Mouse (Mus musculus): Measurements from ENCODE around the gene Vmn1r212. TPM values are rescaled to one million over a fixed set of nuclear protein-coding genes. Genes with fewer than 3 reads are reported as not detected.
"Not testable (repeated sequence)": the region's sequence is repeated elsewhere in the genome, so short reads cannot be mapped to it uniquely, and the experiment has no call there.

Vmn1r212 gene
- not detected for total RNA-seq (2021)
- long read RNA-seq, experiment 1: 0 reads
- long read RNA-seq, experiment 2: 0 reads

- no peak for DNase-seq
- intact Hi-C loops (cut with DNase I; ENCODE audit: low total_unique reads): no loop called here
These were observed at the start of gene Vmn1r212 for GRCm38 (mm10) chr13:22884105-22884504. Gene Vmn1r212, minus strand, starts transcription at chr13:22884205.

- no peak for DNase-seq
- intact Hi-C loops (cut with DNase I; ENCODE audit: low total_unique reads): no loop called here
These were observed 4.7 kb downstream of the Vmn1r212 start for GRCm38 (mm10) chr13:22879257-22879656.

- intact Hi-C loops (cut with DNase I; ENCODE audit: low total_unique reads): no loop called here
- no peak for DNase-seq
These were observed 26.5 kb downstream of the Vmn1r212 start, which contains the start of gene Vmn1r211 for GRCm38 (mm10) chr13:22857461-22857860. Gene Vmn1r211, minus strand, starts transcription at chr13:22857561.

- intact Hi-C loops (cut with DNase I; ENCODE audit: low total_unique reads): no loop called here
- DNase-seq: no peak
These were observed 29.2 kb downstream of the Vmn1r212 start for GRCm38 (mm10) chr13:22854760-22855159.

GRCm38 (mm10) chr13:22846798-22847197, 37.2 kb downstream of the Vmn1r212 start:
- intact Hi-C loops (cut with DNase I; ENCODE audit: low total_unique reads): no loop called here
- DNase-seq: no peak

- intact Hi-C loops (cut with DNase I; ENCODE audit: low total_unique reads): not testable (repeated sequence)
These were observed 39.7 kb downstream of the Vmn1r212 start for GRCm38 (mm10) chr13:22844304-22844703.

More at GRCm38 (mm10) chr13:22844304-22844703, 39.7 kb downstream of the Vmn1r212 start:
- DNase-seq: not testable (repeated sequence)

Other genes starting within 250 kb of the Vmn1r212 start
- gene Vmn1r207-ps, start 154.6 kb downstream of the Vmn1r212 start, total RNA-seq (2021): not detected
- gene Vmn1r208, start 106.8 kb downstream of the Vmn1r212 start, total RNA-seq (2021): not detected
- gene Vmn1r209, start 74.5 kb downstream of the Vmn1r212 start, total RNA-seq (2021): not detected
- gene Vmn1r210, start 52.9 kb downstream of the Vmn1r212 start, total RNA-seq (2021): not detected
- gene Vmn1r211, start 26.6 kb downstream of the Vmn1r212 start, total RNA-seq (2021): not detected
- not detected for gene Vmn1r213, start 123.5 kb upstream of the Vmn1r212 start, total RNA-seq (2021)
- not detected for gene Vmn1r214, start 146.2 kb upstream of the Vmn1r212 start, total RNA-seq (2021)
- not detected for gene Vmn1r215, start 183.8 kb upstream of the Vmn1r212 start, total RNA-seq (2021)
- not detected for gene Vmn1r217, start 234.0 kb upstream of the Vmn1r212 start, total RNA-seq (2021)
- not detected for gene Vmn1r218, start 248.9 kb upstream of the Vmn1r212 start, total RNA-seq (2021)

Data from gastrocnemius, postnatal 14 days (tissue).